Mouse (Mus musculus) layer of hippocampus, adult 9-10 months (tissue): ENCODE data around the gene Ptprn2.

Experiments used
- DNase-seq: peaks from one replicate; pipeline ENCODE4 v3.0.0; 2022; ENCODE audit warnings: low spot score

The Ptprn2 gene

GRCm38 (mm10) chr12:116594866-116595610 lies 109.5 kb downstream of the Ptprn2 start:
- no peak for DNase-seq

- no peak for DNase-seq
Observed at GRCm38 (mm10) chr12:116595727-116596126, 110.2 kb downstream of the Ptprn2 start.

- no peak for DNase-seq
Observed at GRCm38 (mm10) chr12:116596993-116597392, 111.5 kb downstream of the Ptprn2 start.

- DNase-seq, result no peak
Observed at GRCm38 (mm10) chr12:116597670-116598069, 112.2 kb downstream of the Ptprn2 start.

GRCm38 (mm10) chr12:116598123-116599005 lies 112.8 kb downstream of the Ptprn2 start:
- DNase-seq, result no peak

GRCm38 (mm10) chr12:116599537-116599936 lies 114.0 kb downstream of the Ptprn2 start:
- DNase-seq, result no peak

GRCm38 (mm10) chr12:116600054-116600453 lies 114.5 kb downstream of the Ptprn2 start:
- DNase-seq, result no peak

- DNase-seq, result no peak
Observed at GRCm38 (mm10) chr12:116601395-116601794, 115.9 kb downstream of the Ptprn2 start.

- no peak for DNase-seq
Observed at GRCm38 (mm10) chr12:116601921-116602320, 116.4 kb downstream of the Ptprn2 start.

- DNase-seq, result no peak
Observed at GRCm38 (mm10) chr12:116608598-116608997, 123.1 kb downstream of the Ptprn2 start.

- no peak for DNase-seq
Observed at GRCm38 (mm10) chr12:116619868-116620267, 134.3 kb downstream of the Ptprn2 start.

GRCm38 (mm10) chr12:116620299-116620698 lies 134.8 kb downstream of the Ptprn2 start:
- no peak for DNase-seq

- DNase-seq, result no peak
Observed at GRCm38 (mm10) chr12:116621325-116622040, 136.0 kb downstream of the Ptprn2 start.

- DNase-seq, result peak; percentile 72
Observed at GRCm38 (mm10) chr12:116622665-116623387, 137.3 kb downstream of the Ptprn2 start.

- peak; percentile 46 for DNase-seq
Observed at GRCm38 (mm10) chr12:116625391-116626281, 140.1 kb downstream of the Ptprn2 start.

GRCm38 (mm10) chr12:116628992-116629391 lies 143.5 kb downstream of the Ptprn2 start:
- no peak for DNase-seq

GRCm38 (mm10) chr12:116637498-116637897 lies 152.0 kb downstream of the Ptprn2 start:
- no peak for DNase-seq

- DNase-seq, result no peak
Observed at GRCm38 (mm10) chr12:116640871-116641270, 155.4 kb downstream of the Ptprn2 start.

GRCm38 (mm10) chr12:116641339-116642190 lies 156.0 kb downstream of the Ptprn2 start:
- DNase-seq, result no peak

- no peak for DNase-seq
Observed at GRCm38 (mm10) chr12:116642191-116642549, 156.7 kb downstream of the Ptprn2 start.
